Mouse (Mus musculus) ES-CJ7 (cell line): ENCODE measurements around the gene Cdon.

ENCODE experiments used
- DNase-seq: peaks from one replicate; pipeline ENCODE4 v3.0.0; 2011; ENCODE audit warnings: low read depth, low spot score

Gene Cdon

DNA sequence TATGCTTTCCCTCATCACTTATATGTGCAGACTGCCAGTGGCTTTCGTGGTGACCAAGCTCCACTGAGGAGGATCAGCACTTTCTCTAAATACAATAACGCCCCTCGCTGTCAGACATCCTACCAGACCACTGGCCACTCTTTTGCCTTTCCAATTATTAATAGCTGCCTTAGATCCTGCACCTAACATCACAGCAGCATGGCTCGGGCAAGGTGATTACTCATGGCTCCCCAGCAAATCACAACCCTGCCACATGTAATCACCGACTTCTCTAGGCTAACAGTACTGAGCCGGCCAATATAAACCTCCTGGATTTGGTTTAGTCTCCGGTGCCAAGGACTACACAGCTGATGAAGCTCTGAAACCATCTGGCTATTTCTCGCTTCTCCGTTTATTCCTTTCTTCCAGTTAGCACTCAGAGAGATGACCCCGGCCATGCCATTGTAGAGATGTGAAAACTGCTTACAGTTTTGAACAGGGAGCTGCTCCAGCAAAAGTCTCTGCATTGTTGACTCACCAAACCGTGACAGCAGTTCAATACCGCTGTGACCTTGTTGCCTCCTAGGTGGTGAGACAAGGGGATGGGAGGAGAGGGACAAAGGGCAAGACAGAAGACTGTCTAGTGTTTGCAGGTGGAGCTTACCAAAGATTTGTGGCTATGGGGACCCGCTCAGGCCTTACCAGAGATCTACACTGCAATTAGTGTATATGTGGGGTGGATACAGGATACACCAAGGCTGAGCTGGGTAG, 118.2 kb downstream of the Cdon start:
- DNase-seq: no peak

DNA sequence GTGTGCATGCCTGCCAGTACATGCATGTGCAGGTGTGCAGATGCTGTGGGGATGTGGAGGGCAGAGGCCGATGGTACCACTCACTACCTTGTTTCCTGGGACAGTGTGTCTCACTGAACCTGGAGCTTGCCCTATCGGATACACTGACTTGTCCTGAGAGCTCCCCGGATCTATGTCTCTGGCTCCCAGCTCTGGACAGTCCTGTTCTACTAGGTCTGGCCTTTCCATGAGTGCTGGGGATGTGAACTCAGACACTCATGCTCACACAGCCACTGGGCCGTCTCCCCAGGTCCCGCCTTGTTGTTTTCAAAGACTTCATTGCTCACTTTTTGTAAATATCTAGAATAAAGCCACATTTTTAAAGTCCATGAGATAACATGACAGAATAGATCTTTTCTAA, 120.1 kb downstream of the Cdon start:
- no peak for DNase-seq

DNA sequence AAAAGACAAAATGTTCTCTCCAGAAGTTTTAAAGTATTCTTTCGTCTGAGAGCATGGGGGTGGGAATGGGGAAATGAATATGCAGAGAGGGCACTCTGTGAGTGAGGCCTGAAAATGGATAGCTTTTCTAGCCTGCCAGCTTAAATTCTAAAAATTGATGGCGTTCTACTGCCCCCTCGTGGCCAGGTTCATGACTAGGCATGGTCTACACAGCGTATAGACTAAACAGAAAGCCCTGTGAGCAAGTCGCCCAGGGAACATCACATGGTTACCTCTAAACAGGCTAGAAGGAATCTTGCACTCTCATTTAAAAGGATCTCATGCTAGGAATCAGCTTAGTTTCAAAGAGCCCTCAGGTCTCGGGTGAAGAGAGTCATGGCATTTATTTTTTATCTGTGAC, 120.6 kb downstream of the Cdon start:
- peak; percentile 71 for DNase-seq

DNA sequence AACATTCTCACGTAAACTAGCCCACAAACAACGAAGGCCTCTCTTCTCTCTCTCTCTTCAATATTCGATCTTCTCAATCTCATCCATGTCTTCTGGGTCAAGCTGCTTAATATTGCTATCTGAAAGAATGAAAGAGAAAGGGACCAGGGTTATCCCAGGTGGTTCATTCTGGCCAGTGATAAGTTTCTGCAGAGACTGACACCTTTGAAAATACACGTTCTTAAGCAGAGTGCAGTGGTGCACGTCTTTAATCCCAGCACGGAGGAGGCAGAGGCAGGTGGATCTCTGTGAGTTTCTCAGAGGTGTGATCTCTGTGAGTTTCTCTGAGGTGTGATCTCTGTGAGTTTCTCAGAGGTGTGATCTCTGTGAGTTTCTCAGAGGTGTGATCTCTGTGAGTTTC, 121.0 kb downstream of the Cdon start:
- no peak for DNase-seq

DNA sequence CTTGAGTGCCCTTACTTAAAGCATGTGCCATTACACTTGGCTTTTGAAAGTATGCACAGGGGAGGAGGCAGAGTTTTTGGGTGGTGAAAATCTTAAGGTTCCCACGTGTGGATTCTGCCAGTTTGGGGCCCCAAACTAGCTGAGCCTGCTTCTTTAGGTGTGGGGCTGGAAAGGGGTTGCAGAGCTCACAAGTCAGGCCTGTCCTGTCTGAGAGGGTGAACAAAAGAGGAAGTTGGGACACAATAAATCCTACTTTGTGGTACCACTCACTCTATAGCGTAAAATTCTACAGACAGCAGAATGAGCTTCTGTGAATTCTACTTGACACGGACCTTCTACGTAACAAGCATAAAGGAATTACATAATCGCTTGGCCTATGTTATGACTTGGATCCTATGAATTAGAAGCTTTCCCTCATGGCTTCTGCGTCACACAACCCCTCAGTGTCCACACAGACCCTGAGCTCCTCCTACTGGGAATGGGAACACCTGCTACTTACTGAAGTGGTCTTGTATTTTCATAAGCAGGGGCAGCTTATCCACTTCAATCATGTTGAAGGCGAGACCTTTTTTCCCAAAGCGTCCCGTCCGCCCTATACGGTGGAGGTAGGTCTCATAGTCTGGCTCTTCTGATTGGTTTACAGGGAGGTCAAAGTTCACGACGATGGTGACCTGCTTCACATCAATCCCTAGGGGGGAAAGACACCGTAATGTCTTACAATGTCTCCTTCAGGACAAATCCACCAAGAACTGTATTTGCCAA, 122.4 kb downstream of the Cdon start:
- DNase-seq: no peak

DNA sequence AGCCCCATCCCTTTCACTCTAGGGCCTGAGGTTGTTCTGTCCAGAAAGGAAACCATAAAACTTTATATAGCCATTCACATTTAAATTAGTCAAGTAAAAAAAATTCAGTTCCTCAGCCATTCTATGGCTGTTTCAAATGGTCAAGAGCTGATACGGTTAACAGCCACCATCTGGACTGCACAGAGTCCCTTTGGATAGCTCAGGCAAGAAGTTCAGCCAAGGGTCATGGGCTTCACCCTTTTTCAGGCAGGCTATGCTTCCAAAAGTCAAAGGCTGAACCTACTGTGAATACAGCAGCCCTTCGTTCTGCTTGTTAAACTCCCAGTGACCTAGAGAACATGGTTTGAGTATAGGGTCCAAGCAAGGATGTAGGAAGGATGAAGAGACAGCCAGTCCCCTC, 123.7 kb downstream of the Cdon start:
- DNase-seq: no peak

DNA sequence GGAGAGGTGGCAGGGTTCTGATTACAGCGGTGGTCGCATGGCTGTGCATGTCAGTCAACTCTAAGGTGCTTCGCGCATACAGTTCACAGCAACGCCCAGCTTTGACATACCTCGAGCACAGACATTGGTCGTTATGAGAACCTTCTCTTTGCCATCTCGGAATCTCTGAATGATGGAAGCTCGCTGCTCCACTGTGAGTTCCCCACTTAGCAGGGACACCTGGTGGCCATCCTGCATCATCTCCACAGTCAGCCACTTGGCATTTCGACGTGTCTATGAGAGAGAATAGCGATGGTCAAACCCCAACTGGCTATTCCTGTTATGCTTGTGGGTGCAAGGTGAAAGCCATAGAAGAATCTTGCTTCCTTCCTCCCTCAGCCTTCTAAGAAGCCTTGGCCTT, 124.8 kb downstream of the Cdon start:
- no peak for DNase-seq

DNA sequence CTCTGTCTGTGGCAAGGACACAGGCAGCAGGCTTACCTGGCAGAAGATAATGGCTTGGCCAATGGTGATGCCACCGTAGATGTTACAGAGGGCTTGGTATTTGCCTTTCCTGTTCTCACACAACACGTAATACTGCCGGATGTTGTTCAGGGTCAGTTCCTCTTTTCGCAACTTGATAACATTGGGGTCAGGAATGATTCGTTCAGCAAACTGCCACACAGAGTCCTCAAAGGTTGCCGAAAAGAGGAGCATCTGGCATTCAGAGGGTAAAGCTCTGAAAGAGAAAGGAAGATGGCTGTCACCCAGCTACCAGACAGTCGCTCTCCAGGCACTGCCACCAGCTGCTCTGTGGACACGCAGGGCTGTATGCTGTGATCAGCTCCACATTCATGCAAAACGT, 125.8 kb downstream of the Cdon start:
- DNase-seq: no peak

DNA sequence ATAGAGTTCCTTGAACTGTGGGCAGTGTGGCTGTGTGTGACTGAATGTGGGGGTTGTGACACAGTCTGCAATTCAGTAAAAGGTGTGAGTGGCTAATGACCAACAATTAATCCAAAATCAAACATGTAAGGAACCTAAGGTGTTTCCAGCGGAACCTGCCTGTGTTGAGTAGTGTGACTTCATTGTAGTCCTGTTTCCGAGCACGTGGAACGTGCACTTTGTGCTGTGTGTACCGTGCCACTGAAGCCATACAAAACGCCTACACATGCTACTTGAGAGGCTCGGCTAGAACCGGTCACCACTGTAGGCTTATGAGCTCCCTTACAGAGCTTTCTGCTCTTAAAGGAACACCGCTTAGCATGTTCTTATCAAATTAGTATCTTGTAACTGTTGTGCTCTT, 127.5 kb downstream of the Cdon start:
- no peak for DNase-seq

DNA sequence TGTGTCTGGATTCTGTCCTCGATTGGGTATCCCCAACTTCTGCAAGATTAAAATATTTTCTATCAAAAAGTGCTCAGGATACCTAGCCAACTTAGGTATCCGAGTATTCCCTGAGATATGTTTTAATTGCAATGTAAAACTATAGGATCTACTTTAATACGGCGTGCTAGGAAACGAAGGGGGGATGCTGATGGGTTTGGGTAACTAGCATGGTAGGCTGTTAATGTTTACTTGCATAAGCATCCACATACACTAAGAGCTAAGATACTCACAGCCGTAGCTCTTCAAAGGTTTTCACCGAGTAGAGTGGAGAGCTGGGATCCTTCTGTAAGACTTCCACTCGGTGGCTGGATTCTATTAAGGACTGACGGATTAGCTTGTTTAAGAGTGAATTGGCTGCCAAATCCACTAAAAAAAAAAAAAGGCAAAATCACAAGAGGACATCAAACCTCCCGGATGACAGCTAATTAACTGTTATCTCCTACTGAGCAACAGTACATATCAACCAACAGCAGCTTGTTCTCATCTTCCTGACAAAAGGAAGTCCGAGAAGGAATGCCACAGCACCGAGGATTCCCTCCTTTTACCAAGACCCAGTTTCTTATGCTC, 135.7 kb downstream of the Cdon start:
- no peak for DNase-seq
